Mouse (Mus musculus) midbrain, embryonic 15.5 days (tissue): ENCODE measurements around the gene Pim1. TPM values are rescaled to one million over a fixed set of nuclear protein-coding genes. Genes with fewer than 3 reads are reported as not detected.
"Not testable (repeated sequence)": the region's sequence is repeated elsewhere in the genome, so short reads cannot be mapped to it uniquely, and the experiment has no call there.

Source experiments
- ATAC-seq: fragments of 200-750 bp; cut with Nextera tagmentation; replicated peaks from 2 replicates; pipeline ENCODE4 v1.8.0; 2017; ENCODE audit warnings: moderate TSS enrichment
- H3K27ac ChIP-seq: fragments of 300-500 bp; sonication (generic); 2 replicates; pipeline ENCODE4 v1.5.1; 2015; ENCODE audit warnings: mild to moderate bottlenecking, inconsistent platforms
- H3K27me3 ChIP-seq: fragments of 300-500 bp; sonication (generic); replicated peaks from 2 replicates; pipeline ENCODE4 v1.6.1; 2015; ENCODE audit warnings: inconsistent platforms
- H3K36me3 ChIP-seq: fragments of 300-500 bp; sonication (generic); replicated peaks from 2 replicates; pipeline ENCODE4 v1.6.1; 2015; ENCODE audit warnings: inconsistent platforms
- H3K4me1 ChIP-seq: fragments of 300-500 bp; sonication (generic); 2 replicates; pipeline ENCODE4 v1.6.1; 2015; ENCODE audit warnings: inconsistent platforms
- H3K4me2 ChIP-seq: fragments of 300-500 bp; sonication (generic); 2 replicates; pipeline ENCODE4 v1.6.1; 2015; ENCODE audit warnings: inconsistent platforms, mild to moderate bottlenecking, moderate library complexity
- H3K4me3 ChIP-seq: fragments of 300-500 bp; sonication (generic); 2 replicates; pipeline ENCODE4 v1.5.1; 2015; ENCODE audit warnings: mild to moderate bottlenecking, inconsistent platforms
- H3K9ac ChIP-seq: fragments of 300-500 bp; sonication (generic); 2 replicates; pipeline ENCODE4 v1.6.1; 2015; ENCODE audit warnings: mild to moderate bottlenecking, inconsistent platforms
- H3K9me3 ChIP-seq: fragments of 300-500 bp; sonication (generic); 2 replicates; pipeline ENCODE4 v1.6.1; 2016; ENCODE audit warnings: inconsistent platforms
- WGBS: fragments of 180-500 bp; shearing (Covaris S2); methylation state at CpG from one replicate; pipeline ENCODE4 v1.1.7; 2015; ENCODE audit warnings: mixed read lengths; 5-methylcytosine and 5-hydroxymethylcytosine counted together
- polyA plus RNA-seq: library from polyadenylated mRNA; unstranded; fragments of >200 nt; fragmentation: Nextera tagmentation; extraction: Ambion mirVana; gene quantifications from 2 replicates; pipeline ENCODE4 v1.2.1, GENCODE M21; 2015

Gene Pim1
- polyA plus RNA-seq, 1 experiment from 2014 or later, result 10.3 TPM

- Histone ChIP-seq H3K9me3 (no peaks in the 10 kb centered on the region), H3K9ac (no peak overlapping the region), H3K27me3 (no peaks in the 10 kb centered on the region), H3K4me2 (no peak overlapping the region), H3K27ac (0 out of 2 replicates have a peak overlapping the region, but pooled peaks have one; percentile 34), H3K36me3 (no peaks in the 10 kb centered on the region), H3K4me1 (0 out of 2 replicates have a peak, but pooled peaks cover 2% of the 10 kb centered on the region), H3K4me3 (no peak overlapping the region)
- WGBS, result 3% methylated on average over 11 of the region's 11 CpGs
- ATAC-seq, result peak; percentile 42; the same call in 1 of the 2 replicates
Measured at GRCm38 (mm10) chr17:29514435-29514834, 23.9 kb downstream of the Pim1 start.

- H3K4me3 ChIP-seq, H3K27ac ChIP-seq, ATAC-seq, H3K4me1 ChIP-seq, H3K9me3 ChIP-seq, H3K4me2 ChIP-seq, H3K27me3 ChIP-seq, H3K36me3 ChIP-seq, H3K9ac ChIP-seq: not testable (repeated sequence)
- 94% methylated on average over 5 of the region's 5 CpGs for WGBS
Measured at GRCm38 (mm10) chr17:29518665-29519064, 28.1 kb downstream of the Pim1 start.

GRCm38 (mm10) chr17:29519731-29520130 lies 29.2 kb downstream of the Pim1 start:
- Histone ChIP-seq H3K9ac (no peak overlapping the region), H3K4me1 (no peaks in the 10 kb centered on the region), H3K4me3 (no peak overlapping the region), H3K9me3 (no peaks in the 10 kb centered on the region), H3K4me2 (no peak overlapping the region), H3K36me3 (no peaks in the 10 kb centered on the region), H3K27ac (no peak overlapping the region), H3K27me3 (no peaks in the 10 kb centered on the region)
- no peak for ATAC-seq
- WGBS, result 78% methylated on average over 8 of the region's 8 CpGs

GRCm38 (mm10) chr17:29525613-29526012 lies 35.1 kb downstream of the Pim1 start:
- ATAC-seq, result no peak
- Histone ChIP-seq H3K9ac (no peak overlapping the region), H3K4me3 (no peak overlapping the region), H3K9me3 (no peaks in the 10 kb centered on the region), H3K4me1 (no peaks in the 10 kb centered on the region), H3K4me2 (no peak overlapping the region), H3K27me3 (no peaks in the 10 kb centered on the region), H3K27ac (no peak overlapping the region), H3K36me3 (no peaks in the 10 kb centered on the region)
- 83% methylated on average over 2 of the region's 2 CpGs for WGBS

- ATAC-seq, result no peak
- Histone ChIP-seq H3K4me3 (no peak overlapping the region), H3K27me3 (no peaks in the 10 kb centered on the region), H3K9ac (no peak overlapping the region), H3K36me3 (no peaks in the 10 kb centered on the region), H3K27ac (no peak overlapping the region), H3K4me1 (no peaks in the 10 kb centered on the region), H3K4me2 (no peak overlapping the region), H3K9me3 (no peaks in the 10 kb centered on the region)
- 85% methylated on average over 8 of the region's 8 CpGs for WGBS
Measured at GRCm38 (mm10) chr17:29528568-29529187, 38.1 kb downstream of the Pim1 start.

GRCm38 (mm10) chr17:29530508-29530907 lies 40.0 kb downstream of the Pim1 start:
- H3K4me3 ChIP-seq, result no peak overlapping the region
- no peaks in the 10 kb centered on the region for H3K4me1 ChIP-seq
- no peaks in the 10 kb centered on the region for H3K36me3 ChIP-seq
- no peaks in the 10 kb centered on the region for H3K9me3 ChIP-seq
- H3K4me2 ChIP-seq, result no peak overlapping the region
- no peak overlapping the region for H3K9ac ChIP-seq
- no peaks in the 10 kb centered on the region for H3K27me3 ChIP-seq
- no peak for ATAC-seq
- no peak overlapping the region for H3K27ac ChIP-seq
- 80% methylated on average over 6 of the region's 6 CpGs for WGBS

- ATAC-seq, result no peak
- WGBS, result 80% methylated on average over 9 of the region's 9 CpGs
- no peaks in the 10 kb centered on the region for H3K27me3 ChIP-seq
Measured at GRCm38 (mm10) chr17:29531278-29531677, 40.7 kb downstream of the Pim1 start.

GRCm38 (mm10) chr17:29531757-29532384 lies 41.3 kb downstream of the Pim1 start:
- H3K4me2 ChIP-seq, result no peak overlapping the region
- H3K9ac ChIP-seq, result no peak overlapping the region
- H3K27ac ChIP-seq, result no peak overlapping the region
- no peaks in the 10 kb centered on the region for H3K9me3 ChIP-seq
- ATAC-seq, result no peak
- H3K4me1 ChIP-seq, result no peaks in the 10 kb centered on the region
- H3K27me3 ChIP-seq, result no peaks in the 10 kb centered on the region
- WGBS, result 49% methylated on average over 10 of the region's 10 CpGs
- no peak overlapping the region for H3K4me3 ChIP-seq
- H3K36me3 ChIP-seq, result no peaks in the 10 kb centered on the region

More at GRCm38 (mm10) chr17:29531278-29531677, 40.7 kb downstream of the Pim1 start:
- no peak overlapping the region for H3K27ac ChIP-seq
- H3K4me3 ChIP-seq, result no peak overlapping the region
- H3K9me3 ChIP-seq, result no peaks in the 10 kb centered on the region
- no peak overlapping the region for H3K4me2 ChIP-seq
- H3K4me1 ChIP-seq, result no peaks in the 10 kb centered on the region
- H3K9ac ChIP-seq, result no peak overlapping the region
- no peaks in the 10 kb centered on the region for H3K36me3 ChIP-seq

GRCm38 (mm10) chr17:29533866-29534265 lies 43.3 kb downstream of the Pim1 start:
- no peak for ATAC-seq
- 92% methylated on average over 11 of the region's 11 CpGs for WGBS

GRCm38 (mm10) chr17:29540426-29540825 lies 49.9 kb downstream of the Pim1 start:
- no peaks in the 10 kb centered on the region for H3K9me3 ChIP-seq
- H3K36me3 ChIP-seq, result no peaks in the 10 kb centered on the region
- no peaks in the 10 kb centered on the region for H3K27me3 ChIP-seq
- no peaks in the 10 kb centered on the region for H3K4me1 ChIP-seq
- 90% methylated on average over 8 of the region's 8 CpGs for WGBS
- no peak overlapping the region for H3K9ac ChIP-seq
- no peak overlapping the region for H3K4me3 ChIP-seq
- ATAC-seq, result no peak
- H3K4me2 ChIP-seq, result no peak overlapping the region
- H3K27ac ChIP-seq, result no peak overlapping the region

More at GRCm38 (mm10) chr17:29533866-29534265, 43.3 kb downstream of the Pim1 start:
- Histone ChIP-seq H3K4me2 (no peak overlapping the region), H3K27ac (no peak overlapping the region), H3K9me3 (no peaks in the 10 kb centered on the region), H3K27me3 (no peaks in the 10 kb centered on the region), H3K36me3 (no peaks in the 10 kb centered on the region), H3K9ac (no peak overlapping the region), H3K4me3 (no peak overlapping the region), H3K4me1 (no peaks in the 10 kb centered on the region)

- H3K36me3 ChIP-seq, result no peaks in the 10 kb centered on the region
- no peak for ATAC-seq
- no peaks in the 10 kb centered on the region for H3K27me3 ChIP-seq
- H3K4me3 ChIP-seq, result no peak overlapping the region
- no peak overlapping the region for H3K4me2 ChIP-seq
- WGBS, result 82% methylated on average over 14 of the region's 14 CpGs
- H3K9ac ChIP-seq, result no peak overlapping the region
- H3K9me3 ChIP-seq, result no peaks in the 10 kb centered on the region
- H3K4me1 ChIP-seq, result no peaks in the 10 kb centered on the region
- no peak overlapping the region for H3K27ac ChIP-seq
Measured at GRCm38 (mm10) chr17:29541419-29541818, 50.9 kb downstream of the Pim1 start.

GRCm38 (mm10) chr17:29542831-29543690 lies 52.5 kb downstream of the Pim1 start:
- ATAC-seq, result no peak
- whole genome bisulfite sequencing, result 89% methylated on average over 19 of the region's 19 CpGs

More at GRCm38 (mm10) chr17:29542831-29543690, 52.5 kb downstream of the Pim1 start:
- Histone ChIP-seq H3K27me3 (no peaks in the 10 kb centered on the region), H3K27ac (no peak overlapping the region), H3K4me2 (no peak overlapping the region), H3K36me3 (no peaks in the 10 kb centered on the region), H3K4me3 (no peak overlapping the region), H3K9me3 (no peaks in the 10 kb centered on the region), H3K9ac (no peak overlapping the region), H3K4me1 (no peaks in the 10 kb centered on the region)
